Mouse (Mus musculus): ENCODE measurements at regions not wholly inside any gene's neighbourhood (a gene's known extent, or its start where the extent isn't known, plus 50 kb on each side); places are given as distances from the start of the nearest gene placed in this dataset.

DNA sequence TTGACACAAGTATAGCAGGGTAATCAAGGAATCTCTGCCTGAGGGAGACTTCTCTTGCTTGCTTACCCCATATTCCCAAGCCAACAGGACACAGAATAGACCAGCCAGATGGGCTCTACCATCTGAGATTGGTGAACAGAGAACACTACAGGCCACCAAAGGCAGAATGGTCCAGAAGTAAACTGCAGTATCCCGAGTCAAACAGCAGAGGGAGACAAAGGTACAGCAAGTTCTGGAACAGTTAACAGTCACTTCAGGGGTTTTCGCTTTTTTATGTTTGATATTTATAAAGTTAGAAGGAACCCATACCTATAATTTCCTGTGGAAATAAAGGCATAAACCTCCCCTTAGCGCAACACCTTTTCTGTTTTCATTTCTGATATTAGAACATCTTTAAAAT, 325.5 kb upstream of the 9130204L05Rik start:
- Histone ChIP-seq H3K4me1 (ENCODE audit: control insufficient read depth in 1 of 2, insufficient read depth in 2 of 2) (no peaks in the 10 kb centered on the region), H3K9ac (ENCODE audit: insufficient read depth, low read depth) (no peak overlapping the region), H3K27ac (ENCODE audit: insufficient read depth, low read depth) (no peak overlapping the region), H3K79me2 (replicated peaks; ENCODE audit: control insufficient read depth, extremely low read depth, insufficient read depth, poor library complexity, severe bottlenecking) (no peaks in the 10 kb centered on the region), H3K4me2 (ENCODE audit: insufficient read depth, low read depth, poor library complexity, severe bottlenecking) (no peak overlapping the region), H3K4me3 (replicated peaks in 1 of 3; ENCODE audit: low read depth in 2 of 3, low read length in 2 of 3, poor library complexity in 1 of 3) (no peak overlapping the region), H3K36me3 (replicated peaks in 1 of 2; ENCODE audit: control insufficient read depth in 1 of 2, insufficient read depth in 1 of 2, low read length in 1 of 2) (no peaks in the 10 kb centered on the region), H3K27me3 (replicated peaks) (no peaks in the 10 kb centered on the region), H3K9me3 (replicated peaks; ENCODE audit: low read length) (peaks cover 10% of the 10 kb centered on the region)
- peak; percentile 0 for DNase-seq (ENCODE audit: extremely low read depth)
- dilution Hi-C loops (cut with MboI; ENCODE audit: extremely low pct_ligation_motif_present, extremely low pct_unique_long_range_greater_than_20kb, low sequenced_read_pairs) = no loop called here
- TF ChIP-seq CTCF (conservative IDR thresholded peaks at IDR 0.05 in 1 of 2, IDR thresholded peaks at IDR 0.05 in 1 of 2; ENCODE audit: low read depth in 2 of 2, low read length in 2 of 2) = peak in 1 of 2 experiments; percentile 30; a peak in 1 of 4 replicates
- no peak for TF ChIP-seq PAX5 (IDR thresholded peaks at IDR 0.05; ENCODE audit: low read length)
- in situ Hi-C loops (cut with MboI; ENCODE audit: low pct_ligation_motif_present, low pct_unique_long_range_greater_than_20kb, low sequenced_read_pairs) = no loop called here
